Mouse (Mus musculus) urinary bladder, postnatal 25 days (tissue): ENCODE measurements around the gene Dse.

ENCODE experiments used
- DNase-seq: peaks from one replicate; pipeline ENCODE4 v3.0.0; 2022; ENCODE audit warnings: low spot score

Gene Dse

DNA sequence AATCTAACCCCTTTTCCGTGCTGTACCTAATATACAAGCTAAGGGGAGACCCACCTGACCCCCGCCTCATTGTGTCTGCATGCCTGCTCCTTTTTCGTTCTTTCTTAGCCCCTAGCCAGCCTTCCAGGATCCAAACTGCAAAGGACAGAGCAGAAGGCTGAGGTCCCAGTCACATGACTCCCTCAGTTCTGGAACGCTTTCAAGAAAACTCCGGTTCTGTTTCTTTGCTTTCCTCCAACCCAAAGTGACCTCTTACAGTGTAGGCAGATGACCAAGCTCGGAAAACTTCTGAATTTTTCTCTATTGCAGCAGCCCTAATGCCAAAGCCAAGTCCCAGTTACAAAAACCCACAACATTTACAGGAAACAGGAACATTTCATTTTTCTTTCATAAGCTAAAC lies 79.1 kb downstream of the Dse start:
- DNase-seq = no peak

DNA sequence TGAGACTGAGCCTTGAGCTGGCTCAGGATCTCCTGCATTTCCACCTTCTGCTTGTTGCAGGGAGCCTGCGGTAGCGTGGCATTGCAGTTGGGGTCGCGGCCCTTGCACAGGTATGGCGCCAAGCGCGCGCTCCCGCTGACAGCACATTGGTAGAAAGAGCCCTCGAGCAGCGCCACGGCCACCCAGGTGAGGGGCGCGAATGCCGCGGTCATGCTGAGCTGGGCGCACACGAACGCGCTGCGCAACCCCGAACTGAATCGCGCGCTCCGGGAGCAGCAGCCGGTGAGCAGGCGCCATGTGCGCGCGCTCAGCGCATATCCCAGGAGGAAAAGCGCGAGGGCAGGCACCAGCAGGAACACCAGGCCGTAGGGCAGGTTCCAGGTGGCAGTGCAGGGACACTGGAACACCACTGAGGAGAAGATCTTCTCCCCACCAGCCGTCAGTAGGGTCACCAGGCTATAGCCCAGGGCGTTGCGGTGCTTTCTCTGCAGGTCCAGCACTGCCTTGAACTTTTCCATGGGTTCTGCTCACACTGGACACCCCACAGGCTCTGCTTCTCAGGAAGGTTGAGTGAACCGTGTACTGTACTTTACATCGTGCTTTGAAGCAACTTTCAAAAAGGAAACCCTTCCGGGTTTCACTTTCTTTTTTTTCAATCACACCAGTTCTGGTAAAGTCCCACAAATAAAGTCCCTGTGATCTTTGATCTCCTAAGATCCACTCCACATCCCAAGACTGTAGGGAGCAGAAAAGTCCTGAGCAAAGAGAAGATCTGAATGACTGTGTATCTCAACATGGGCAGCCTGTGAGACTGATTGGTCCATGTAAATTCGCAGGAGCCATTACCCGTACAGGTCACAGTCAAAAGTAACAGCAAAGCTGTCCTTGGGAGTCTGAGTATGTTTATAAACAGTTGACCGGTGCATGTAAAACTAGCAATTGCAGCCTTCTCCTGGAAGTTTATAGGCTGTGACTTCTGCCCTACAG lies 79.8 kb downstream of the Dse start, which contains the start of gene Calhm6:
Gene Calhm6 (minus strand): TSS at position 593 of the 987 bp plus-strand sequence.
- peak; percentile 20 for DNase-seq

DNA sequence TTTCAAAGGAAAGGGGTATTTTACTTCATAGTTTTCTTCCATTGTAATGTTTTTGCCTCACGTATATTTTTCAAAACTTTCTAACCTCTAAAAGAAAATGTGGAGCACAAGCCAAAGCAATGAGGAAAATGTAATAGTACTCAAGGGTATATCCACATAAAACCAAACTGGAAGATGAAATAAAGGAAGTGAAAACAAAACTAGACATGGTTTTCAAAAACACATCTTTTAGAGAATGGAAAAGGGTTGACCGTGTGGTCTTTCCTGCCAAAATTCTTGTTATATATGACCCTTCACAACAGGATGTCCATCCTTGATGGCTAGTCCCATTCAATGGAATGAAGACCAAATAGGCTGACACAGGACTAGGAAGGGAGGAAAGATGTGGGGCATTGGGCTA lies 89.1 kb downstream of the Dse start:
- no peak for DNase-seq

DNA sequence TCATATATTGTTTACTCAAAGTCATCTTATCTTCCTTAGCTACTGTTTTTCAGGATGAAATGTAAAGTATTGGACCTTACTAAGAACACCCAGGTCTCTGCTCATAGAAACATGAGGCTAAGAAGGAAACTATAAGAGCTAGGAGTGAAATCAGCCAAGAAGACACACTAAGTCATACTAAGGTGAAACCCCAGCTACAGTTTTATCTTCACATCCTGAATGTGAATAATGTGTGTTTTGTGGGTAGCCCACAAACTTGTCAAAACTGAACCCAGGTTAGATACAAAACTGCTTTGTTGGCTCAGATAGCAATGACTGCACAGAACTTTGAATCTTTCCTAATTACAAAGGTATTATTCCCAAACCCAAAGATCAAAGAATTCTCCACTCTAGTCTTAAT lies 89.7 kb downstream of the Dse start:
- no peak for DNase-seq

DNA sequence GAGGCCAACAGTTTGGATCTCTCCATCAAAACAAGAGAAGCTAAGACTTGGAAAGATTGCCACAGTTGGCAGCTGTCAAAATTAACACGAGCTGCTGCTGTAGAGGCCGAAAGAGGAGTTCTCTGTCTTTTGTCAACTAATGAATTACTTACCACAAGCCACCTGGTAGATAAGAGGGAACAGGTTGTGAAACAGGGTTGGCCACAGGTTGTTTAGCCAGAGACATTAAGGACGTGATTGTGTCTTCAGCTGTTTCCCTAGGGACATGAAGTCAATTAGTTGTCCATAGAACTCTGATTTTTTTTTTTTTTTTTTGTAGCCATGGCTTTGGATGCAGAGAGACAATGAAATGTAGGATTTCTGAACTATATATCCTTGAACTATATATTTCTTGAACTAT lies 90.4 kb downstream of the Dse start:
- no peak for DNase-seq

DNA sequence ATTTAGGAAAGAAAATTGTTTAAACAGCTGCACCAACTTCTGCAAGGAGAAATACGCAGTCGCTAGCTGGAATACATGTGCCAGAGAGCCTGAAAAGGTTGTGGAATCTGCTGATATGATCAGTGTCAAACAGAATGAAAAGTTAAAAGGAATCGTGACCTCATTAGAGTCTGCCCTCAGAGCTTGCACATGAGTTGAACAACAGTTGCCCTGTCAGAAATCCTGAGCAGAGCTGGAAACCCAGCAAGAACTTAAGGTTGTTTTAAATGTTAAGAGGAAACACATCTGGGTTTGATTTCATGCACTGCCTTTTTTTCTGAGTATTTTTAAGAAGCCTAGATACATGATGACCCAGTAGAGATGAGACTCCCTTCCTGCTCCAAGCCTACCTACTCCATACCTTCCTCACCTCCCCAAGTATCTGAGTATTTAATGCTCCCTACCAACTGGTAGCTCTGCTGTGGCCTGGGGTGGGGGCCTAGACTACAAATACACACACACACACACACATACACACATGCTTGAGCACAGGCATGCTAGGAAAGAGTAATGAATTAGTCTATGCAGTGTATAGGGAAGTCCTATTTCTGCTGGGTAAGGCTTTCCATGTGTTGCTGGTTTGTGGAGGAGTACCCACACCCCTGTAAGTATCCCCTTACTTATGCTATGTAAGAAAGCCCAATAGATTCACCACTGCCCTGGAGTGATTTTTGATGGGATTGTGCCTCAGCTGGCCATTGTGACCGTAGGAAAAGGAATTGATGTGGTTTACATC lies 95.4 kb downstream of the Dse start:
- DNase-seq = no peak

DNA sequence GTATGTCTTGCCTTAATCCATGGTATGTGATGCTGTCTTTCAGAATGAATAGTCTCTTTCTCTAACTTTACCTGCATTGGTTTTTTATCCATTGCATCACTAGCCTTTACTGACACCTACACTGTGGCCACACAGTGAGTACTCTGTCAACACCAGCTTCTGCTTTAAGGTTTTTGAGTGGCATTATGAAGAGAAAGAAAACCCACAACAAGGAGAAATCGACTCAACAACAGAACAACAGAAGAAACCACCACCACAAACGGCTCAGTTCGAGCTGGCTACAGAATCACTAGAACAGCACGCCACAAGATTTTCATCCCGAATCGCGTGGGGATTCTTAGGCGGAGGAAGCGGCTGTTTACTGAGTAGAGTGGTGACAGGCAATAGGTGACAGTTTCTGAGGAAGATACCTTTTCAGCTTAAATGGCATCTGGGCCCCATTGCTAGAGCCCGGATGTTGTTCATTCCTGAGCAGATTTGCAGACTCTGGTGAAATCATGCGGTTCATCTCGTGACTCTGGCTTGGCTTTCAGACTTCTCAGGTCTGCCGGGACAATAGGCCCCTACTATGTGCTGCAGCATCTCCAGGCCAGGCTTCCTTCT lies 96.6 kb downstream of the Dse start:
- no peak for DNase-seq
